Mouse (Mus musculus) kidney, postnatal 14 days (tissue): ENCODE results near the gene Maml3.
A peak's percentile ranks its signal among the peaks of the same experiment; 100 is the strongest.

ENCODE experiments used
- DNase-seq: peaks from one replicate; pipeline ENCODE4 v3.0.0; 2022; ENCODE audit warnings: mixed read lengths

The Maml3 gene

DNA sequence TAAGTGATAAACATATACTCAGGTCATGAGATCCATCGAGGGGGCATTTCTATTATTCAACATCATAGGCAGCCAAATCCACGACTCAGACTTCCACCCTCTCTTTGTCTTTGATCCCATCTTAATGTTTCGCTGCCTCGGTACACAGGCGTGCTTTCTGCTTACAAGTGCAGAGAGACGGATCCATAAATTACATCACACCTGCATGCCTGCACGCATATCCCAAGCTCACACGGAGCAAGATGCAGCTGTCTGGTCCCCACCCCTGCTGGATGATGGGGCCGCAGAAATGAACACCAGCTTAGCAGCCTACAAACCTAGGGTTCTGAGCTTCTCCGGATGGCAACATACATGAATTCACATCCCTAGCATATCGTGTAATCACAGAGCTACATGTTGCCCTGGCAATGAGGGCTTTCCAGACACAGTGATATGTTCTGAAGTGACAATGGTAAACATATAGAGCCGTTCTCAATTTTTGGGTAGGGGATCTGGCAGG lies 200.5 kb downstream of the Maml3 start:
- DNase-seq, result no peak

DNA sequence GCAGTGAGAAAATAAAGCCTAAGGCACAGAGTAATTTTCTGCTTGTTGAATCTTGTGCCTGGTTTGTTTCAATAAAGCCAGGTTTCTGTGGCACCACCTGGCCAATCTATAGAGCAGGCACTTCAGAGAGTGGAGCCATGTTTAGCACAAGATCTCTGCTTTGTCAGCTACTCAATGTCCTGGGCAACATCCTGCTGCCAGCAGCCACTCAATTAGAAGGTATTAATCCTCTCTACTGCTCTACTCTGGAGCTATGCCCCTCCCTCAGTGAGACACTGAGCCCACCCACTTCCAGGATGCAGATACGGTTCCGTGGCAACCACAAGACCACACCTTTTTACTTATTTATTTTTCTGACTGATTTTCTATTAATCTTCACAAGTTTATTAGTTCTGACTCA lies 203.7 kb downstream of the Maml3 start:
- no peak for DNase-seq

DNA sequence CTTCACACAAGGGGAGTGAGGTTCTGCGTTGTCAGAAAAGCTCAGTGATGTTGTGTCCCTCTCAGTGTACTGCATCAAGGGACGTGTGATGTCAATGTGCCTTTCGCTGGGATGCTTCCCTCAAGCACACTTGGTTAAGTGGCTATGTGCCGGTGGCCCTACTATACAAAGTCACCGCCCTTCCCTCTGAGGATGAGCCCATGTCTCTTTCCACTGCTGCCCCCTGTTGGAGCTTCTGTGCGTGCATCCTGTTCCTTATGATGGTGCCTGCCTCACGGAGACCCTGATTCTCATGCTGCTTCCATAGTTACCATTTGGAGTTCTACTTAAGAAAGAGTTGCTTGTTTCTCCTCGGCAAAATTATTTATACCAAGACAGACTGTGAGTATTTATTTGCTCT lies 210.4 kb downstream of the Maml3 start:
- DNase-seq, result no peak

DNA sequence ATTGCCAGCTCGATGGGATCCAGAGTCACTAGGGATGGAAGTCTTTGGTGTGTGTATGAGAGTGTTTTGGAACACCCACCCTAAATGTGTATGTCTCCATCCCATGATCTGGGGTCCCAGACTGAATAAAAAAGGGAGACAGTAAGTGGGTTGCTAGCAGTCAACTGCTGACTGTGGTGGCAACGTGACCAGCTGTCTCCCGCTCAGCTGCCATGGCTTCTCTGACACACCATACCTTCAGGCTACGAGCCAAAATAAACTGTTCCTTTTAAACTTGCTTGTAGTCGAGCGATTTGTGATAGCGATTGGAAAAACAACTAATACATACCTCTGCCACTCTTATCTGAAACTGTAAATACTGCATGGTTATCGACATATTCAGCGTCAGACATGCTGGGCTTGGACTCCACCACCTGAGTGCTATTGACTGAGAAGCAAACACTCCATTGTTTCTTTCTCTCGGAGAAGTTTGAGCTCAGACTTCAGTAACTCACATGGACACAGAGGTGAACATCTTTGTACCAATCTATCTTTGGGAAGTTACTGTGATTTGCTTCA lies 213.2 kb downstream of the Maml3 start:
- no peak for DNase-seq

DNA sequence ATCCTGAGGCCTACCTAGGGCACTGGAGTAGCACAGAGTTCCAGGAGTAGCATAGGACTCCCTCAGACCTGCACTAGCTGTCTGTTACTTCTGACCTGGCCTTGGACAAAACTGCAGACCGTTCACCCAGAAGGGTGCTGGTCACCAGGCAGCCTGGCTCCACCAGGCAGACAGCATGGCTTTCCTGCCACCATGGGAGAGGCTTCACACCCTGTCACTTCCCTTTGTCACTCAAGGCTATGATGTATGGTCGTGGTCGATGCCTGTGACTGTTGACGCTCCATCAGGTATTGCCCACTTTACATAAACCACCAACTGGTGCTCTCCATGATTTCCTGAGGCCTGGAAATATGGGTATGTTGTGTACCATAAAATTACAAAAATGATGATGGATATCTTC lies 214.7 kb downstream of the Maml3 start:
- no peak for DNase-seq

DNA sequence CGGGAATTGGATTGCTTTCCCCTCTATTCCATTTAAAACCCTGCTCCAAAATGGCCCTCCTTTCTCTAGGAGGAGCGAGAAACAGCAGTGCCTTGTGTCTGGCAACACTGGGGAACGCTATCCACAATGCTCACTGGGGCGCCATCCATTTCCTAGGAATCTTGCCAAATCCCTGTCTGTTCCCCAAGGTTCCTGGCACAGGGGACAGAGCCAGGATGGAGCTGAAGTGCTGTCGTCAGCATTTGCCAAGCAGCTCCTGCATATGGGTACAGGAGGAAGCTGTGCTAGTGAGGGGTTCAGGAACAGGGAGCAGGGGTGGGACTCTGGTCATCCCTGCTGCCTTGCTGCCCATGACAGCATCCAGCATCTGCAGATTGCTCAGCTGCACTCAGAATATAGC lies 215.1 kb downstream of the Maml3 start:
- DNase-seq, result peak; percentile 45

DNA sequence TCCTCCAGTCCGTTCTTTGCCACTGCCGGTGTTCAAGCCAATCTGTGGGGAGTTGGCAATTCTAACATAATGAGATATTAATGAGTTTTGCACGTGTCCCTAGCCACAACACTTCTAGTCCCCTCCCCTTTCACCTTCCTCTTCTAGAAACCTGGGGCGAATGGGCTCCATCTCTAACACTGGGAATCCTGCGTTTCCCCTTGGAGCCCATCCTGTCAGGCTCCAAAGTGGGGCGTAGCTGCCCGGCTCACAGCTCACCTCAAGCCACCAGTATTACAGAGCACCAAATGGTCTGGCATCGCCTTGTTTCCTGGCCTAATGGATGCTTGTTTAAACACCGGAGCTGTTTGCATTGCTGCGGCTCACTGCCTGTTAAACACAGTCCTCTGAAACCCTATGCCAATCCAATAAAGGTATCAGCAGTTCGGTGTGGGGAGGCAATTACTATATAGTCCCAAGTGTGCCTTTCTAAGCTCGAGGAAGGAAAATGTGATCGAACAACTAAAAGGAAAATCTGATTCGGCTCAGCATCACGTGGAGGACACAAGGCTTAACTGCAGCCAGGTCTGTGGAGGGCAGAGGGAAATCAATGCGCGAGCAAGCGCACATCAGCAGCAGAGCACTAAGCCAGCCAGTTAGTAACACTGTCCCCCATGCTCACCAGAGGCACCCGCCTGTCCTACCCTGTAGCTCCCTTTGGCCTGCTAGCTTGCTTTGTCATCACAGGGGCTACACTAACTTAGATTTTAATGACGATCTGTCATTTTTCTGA lies 216.0 kb downstream of the Maml3 start:
- DNase-seq, result no peak

DNA sequence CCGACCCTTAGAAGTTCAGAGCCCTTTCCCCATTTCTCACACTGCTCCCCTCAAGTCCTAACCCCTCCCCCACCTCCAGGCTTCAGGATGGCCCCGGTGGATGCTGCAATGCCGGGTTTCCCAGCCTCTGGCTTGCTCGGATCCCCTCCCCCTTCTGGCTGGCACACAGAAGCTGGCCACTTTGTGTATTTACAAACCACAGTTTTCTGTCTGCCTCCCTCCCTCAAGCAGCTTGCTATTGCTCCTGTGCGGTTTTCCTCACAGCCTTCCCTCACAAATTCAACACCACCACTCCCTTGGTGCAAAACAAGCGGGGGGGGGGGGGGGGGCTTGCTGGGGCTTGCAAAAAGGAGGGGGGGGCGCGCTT lies 216.6 kb downstream of the Maml3 start:
- no peak for DNase-seq

DNA sequence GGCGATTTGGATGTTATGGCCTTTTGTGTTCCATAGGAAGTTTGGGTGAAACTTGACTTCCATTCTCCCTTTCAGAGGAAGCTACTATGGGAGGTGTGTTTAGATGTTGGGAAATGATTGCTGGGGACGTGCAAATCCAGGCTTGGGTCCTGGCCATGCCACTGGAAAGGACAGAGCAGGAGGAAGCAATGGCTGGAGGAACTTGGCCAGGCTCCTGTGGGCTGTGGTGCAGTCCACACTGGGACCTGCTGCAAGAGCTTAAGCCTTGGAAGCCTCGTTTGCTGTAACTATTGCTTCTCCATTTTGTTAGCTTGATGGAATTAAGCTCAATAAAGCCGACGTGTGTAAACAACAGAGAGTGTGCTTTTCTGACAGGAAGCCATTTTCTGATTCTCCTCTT lies 219.0 kb downstream of the Maml3 start:
- DNase-seq, result no peak

DNA sequence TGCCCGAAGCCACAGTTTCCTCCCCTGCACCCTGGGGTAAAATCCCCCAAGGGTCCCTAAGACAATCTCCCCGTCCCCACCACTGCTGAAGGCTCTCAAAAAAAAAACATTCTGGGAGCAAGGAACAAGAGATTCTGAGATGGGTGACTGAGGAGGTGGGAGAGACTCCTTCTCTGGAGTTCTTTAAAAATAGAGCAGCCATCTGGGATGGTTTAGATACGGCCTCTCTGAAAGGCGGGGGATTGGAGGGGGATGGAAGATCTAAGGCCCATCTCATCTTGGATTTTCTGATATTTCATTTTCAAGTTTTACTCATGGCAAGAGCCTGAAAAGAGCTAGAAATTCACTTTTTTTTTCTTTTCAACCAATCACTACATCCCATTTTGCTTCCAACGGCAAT lies 219.4 kb downstream of the Maml3 start:
- no peak for DNase-seq

DNA sequence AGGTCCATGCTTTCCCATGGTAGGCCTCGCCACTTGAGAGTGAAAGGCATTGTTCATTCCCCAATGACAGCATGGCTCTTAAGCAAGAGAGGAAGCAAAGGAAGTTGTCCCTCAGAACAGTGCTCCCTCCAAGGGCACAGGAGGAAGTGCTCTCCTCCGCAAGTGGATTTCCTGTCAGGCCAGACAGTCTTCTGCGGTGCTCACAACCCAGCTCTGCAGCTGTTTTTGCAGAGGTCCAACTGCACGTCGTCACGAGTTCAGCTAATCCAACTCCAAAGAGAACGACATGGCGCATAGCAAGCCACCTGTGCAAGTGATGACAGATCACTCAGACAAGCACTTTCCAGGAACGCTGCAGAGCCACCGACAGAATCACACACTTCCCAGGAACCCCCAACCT lies 222.9 kb downstream of the Maml3 start:
- DNase-seq, result peak; percentile 38

DNA sequence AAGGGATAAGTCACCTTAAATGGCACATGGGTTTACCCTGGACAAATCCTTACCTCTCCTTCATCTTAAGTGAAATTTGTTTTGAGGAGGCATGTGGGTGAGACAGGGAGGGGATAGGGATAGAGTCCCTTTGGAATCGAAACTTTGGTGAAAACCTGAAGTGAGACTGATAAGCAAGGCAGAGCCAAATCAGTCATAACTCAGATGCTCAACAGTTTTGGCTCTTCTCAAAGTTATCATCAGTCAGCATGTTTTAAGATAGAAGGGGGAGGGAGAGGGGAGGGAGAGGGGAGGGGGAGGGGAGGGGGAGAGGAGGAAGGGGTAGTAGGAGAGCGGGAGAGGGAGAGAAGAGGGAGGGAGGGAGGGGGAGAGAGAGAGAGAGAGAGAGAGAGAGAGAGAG lies 223.5 kb downstream of the Maml3 start:
- no peak for DNase-seq

DNA sequence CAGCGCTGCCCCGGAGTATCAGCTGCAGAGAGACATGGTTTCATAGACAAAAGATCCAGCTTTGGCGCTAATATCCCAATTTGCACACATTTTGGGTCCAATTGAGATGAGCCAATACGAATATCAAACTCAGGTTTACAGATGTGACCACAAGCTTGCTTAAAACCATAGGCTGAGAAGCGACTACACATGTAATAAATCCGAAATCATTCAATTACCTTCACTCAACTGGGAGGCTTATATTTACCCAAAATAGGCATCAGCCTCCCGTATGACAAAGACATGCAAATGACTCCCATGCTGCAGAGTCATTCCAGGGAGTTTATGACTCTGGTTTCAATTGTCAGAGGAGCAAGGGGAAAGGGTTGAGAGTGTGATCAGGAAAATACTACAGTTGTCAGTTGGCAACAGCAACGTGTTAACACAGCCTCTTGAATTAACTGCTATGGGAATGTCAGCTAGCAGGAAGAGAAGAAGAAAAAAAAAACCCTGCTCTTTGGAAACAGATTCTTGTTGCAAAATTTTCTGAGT lies 224.3 kb downstream of the Maml3 start:
- no peak for DNase-seq

DNA sequence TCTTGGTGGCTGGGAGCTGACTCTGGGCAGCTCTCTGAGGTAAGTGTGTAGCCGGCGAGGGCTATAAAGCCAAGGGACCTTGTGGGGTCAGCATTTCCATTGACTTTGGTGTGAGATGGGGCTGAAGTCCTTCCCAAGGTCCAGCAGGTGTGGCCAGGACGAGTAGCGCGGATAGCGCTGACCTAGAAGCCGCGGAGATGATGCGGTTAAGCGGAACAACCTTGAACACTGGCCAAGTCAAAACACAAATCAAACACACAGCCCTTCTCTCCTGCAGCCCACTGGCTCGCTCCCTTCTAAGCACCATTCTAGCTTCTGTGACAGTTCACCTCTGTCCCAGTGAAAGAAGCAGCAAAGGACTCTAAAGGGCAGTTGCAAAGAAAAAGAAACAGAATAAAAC lies 225.7 kb downstream of the Maml3 start:
- DNase-seq, result peak; percentile 19

DNA sequence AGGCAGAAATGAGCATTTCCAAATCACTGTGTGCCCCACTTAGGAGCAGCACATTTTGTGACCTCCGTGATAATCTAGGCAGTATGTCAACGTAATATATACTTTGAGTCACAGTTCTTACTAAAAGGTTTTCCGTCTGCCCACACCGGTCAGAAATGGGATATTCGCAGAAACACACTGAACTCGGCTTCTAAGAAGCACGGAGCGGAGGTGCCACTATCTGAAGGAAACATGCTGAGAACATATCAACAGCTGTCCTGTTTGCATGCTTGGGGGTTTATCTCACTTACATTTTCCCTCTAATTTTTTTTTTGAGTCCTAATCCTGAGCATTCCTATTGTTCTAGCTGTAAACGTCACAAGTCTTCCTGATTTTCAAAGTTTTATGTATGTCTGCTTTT lies 226.3 kb downstream of the Maml3 start:
- DNase-seq, result no peak

DNA sequence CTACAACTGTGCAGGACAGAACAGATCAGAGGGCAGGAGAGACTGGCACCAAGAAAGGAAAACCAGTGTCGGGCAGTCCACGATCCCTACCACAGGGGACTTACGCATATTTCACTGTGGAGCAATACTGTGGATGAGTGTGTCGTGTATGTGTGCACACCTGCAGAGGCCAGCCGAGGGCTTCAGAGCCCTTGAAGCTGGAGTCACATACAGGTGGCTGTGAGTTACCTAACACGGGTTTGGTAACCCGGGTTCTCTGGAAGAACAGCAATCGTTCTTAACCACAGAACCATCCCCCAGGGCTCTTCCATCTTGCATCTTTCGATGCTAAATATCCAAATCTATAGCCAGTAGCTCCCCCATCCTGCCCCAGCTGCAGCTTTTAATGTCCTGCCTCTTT lies 228.1 kb downstream of the Maml3 start:
- no peak for DNase-seq

DNA sequence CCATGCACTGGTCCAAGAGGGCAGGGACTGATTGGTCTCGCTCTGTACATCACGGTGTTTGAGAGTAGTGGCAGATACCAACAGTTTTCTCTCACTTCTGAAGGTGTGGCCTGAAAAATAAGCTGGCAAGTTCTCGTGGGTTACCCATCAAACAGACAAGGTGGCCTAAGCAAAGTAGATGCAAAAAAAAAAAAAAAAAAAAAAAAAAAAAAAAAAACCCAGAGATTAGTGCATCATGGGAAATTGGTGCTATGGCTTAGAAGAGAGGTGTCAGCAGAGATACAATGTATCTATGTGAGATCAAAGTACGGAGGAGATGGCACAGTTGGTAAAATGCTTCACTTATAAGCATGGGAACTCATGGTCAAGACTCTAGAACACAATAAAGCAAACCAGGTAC lies 229.2 kb downstream of the Maml3 start:
- no peak for DNase-seq

DNA sequence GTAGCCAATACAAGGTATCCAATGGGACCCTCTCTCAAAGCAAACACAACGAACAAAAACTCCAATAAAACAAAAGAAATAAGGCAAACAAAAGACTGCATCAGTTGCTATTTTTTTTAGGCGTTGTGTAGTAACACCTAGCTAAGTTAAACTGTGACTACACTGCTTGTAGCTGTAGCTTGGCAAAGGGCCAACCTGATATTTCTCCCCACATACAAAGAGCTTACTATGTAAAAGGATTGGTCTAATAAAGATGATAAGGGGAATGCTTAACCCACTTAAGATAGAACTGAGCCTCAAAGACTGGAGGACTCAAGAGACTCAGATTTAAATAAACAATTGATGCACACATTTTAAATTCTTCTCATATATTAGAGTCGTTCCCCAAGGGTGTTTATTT lies 230.6 kb downstream of the Maml3 start:
- no peak for DNase-seq

DNA sequence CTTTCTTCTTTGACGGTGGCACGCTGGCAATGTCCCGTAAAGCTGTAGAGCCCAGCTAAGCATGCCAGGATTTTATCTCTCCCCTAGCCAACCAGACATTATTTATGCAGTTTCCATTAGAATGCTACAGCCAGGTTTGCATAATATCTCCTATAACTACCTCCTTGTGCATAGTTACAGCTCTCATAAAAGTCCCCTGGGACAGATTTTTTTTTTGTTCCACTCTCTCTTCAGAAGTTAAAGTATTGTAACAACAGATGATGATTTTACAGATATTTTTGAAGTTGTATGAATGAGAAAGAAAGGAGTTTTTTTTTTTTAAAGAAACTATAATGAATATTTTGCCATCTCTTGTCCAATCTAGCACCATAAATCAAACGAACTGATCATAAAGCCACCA lies 232.1 kb downstream of the Maml3 start:
- no peak for DNase-seq

DNA sequence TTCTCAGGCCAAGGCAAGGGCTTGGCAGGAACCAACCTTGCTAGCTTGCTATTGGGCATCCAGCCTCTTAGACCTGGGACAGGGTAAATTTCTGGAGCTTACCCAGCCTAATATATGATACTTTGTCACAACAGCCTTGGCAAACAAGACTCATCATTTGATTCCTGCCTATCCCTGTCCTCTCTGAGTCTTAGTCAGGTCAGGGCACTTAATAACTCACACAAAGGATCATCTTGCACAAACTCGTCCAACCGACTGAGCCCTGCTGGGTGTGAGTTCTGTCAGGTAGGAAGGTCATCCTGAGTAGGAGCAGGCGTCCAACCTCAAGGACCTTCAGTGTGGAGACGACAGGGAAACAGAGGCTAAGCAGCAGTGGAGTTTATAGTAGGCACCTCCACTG lies 233.5 kb downstream of the Maml3 start:
- no peak for DNase-seq

DNA sequence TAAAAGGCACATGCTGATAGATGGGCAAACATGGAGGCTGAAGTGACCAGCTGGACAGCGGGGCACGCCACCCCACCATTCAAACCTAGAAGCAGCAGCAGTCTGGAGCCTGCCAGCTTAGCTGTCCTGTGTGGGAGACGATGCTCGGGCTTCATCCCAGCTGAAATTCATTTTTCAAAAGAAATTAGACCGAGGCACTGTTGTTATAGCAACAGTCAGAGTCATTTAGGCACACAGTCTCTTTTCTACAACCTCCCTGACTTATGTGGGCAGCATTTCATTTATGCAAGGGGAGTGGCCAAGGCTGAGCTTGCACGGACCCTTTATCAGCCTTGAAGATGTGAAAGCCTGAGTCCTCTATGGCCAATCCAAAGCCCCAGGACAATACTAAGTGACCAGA lies 234.9 kb downstream of the Maml3 start:
- no peak for DNase-seq

DNA sequence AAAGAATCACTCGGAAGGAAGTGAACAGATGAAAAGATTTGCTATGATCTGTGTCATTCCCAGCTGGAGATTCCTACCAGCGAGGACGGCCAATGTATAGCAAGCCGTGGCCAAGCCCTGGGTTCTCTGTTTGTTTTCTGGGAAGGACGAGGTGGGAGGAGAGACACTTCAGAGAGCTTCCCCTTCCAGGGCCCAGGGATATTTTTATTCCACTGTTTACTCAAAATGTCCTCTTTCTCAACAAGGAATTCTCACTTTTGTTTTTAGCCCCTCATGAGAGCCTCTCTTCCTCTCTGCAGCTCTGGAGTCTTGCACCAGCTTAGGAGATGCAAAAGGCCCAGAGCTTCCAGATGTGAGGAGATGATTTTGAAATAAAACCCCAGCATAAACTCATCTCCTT lies 236.0 kb downstream of the Maml3 start:
- DNase-seq, result no peak

DNA sequence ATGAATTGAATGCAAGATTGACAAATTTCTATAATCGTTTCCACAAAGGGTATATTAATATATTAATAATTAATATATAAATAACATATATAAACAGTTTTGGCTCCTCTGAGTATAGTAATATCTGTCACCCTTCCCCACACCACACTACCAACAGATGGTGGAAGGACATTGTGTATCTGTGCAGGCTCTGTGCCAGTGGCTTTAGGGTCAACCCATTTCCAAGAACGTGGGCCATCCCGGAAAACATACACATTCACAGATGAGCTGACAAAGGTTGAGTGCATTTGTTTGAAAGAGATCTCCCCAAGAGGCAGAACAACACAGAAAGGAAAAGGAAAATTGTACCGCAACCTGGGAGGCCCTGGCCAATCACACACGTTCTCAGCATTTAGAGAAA lies 238.4 kb downstream of the Maml3 start:
- DNase-seq, result no peak

DNA sequence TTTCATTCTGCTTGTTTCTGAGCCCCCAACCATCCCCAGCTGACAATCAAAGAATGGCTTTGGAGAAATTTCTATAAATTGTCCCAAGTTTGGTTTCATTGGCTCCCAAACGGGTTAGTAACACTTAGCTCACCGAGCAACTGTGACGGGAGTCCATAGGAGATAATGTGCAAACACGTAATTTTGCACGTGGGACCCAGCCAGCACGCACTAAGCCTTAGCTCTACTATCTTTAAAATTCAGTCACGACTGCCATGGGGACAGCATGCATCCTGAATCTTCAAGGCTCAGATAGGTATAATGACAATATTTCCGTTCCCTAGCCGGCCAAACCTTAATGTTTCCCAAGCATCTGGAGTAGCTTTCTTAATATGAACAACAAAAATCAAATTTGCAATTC lies 243.2 kb downstream of the Maml3 start:
- no peak for DNase-seq

DNA sequence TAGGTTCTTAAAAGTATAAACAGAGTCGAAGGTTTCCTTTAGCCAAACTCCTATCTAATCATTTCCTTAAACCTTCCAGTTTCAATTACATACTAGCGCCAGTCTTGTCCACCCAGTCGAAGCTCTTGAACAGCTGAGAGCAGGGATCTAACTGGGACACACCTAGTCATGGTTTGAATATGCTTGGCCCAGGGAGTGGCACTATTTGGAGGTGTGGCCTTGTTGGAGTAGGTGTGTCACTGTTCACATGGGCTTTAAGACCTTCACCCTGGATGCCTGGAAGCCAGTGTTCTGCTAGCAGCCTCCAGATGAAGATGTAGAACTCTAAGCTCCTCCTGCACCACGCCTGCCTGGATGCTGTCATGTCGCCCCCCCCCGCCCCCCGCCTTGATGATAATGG lies 244.4 kb downstream of the Maml3 start:
- no peak for DNase-seq
